Mouse (Mus musculus) ES-E14 (cell line): ENCODE measurements around the gene Actr1a. TPM values are rescaled to one million over a fixed set of nuclear protein-coding genes. Genes with fewer than 3 reads are reported as not detected.

Experiments
- DNase-seq: peaks from one replicate; pipeline ENCODE4 v3.0.0-alpha.2; 2013; ENCODE audit warnings: low read depth, low spot score
- H3K27ac ChIP-seq: 2 replicates; pipeline ENCODE4 v1.5.1; 2012; ENCODE audit warnings: low read depth, mild to moderate bottlenecking, low read length, moderate library complexity, mixed read lengths; ENCODE audit not compliant: poor library complexity, insufficient read depth, severe bottlenecking
- H3K36me3 ChIP-seq: 2 replicates; pipeline ENCODE4 v1.6.1; 2012; ENCODE audit warnings: mild to moderate bottlenecking, low read length, moderate library complexity, mixed read lengths; ENCODE audit not compliant: control insufficient read depth, poor library complexity, insufficient read depth, severe bottlenecking
- H3K4me1 ChIP-seq, 2 experiments: fragments of 150-350 bp in 1 of 2; sonication (generic) in 1 of 2; 2 replicates each; pipeline ENCODE4 v1.6.1; 2012; ENCODE audit warnings: low read length in 2 of 2, mild to moderate bottlenecking in 1 of 2, mixed read lengths in 1 of 2; ENCODE audit not compliant: control insufficient read depth in 2 of 2, insufficient read depth in 2 of 2, poor library complexity in 1 of 2
- H3K4me3 ChIP-seq, 2 experiments: fragments of 150-350 bp in 1 of 2; sonication (generic) in 1 of 2; 2 replicates each; pipeline ENCODE4 v1.5.1; 2012; ENCODE audit warnings: low read length in 2 of 2, low read depth in 1 of 2, mild to moderate bottlenecking in 1 of 2, mixed read lengths in 1 of 2; ENCODE audit not compliant: insufficient read depth in 1 of 2, poor library complexity in 1 of 2, severe bottlenecking in 1 of 2
- H3K9ac ChIP-seq: 2 replicates; pipeline ENCODE4 v1.6.1; 2012; ENCODE audit warnings: low read depth, mild to moderate bottlenecking, low read length, mixed read lengths; ENCODE audit not compliant: poor library complexity, insufficient read depth, severe bottlenecking
- H3K9me3 ChIP-seq: fragments of 150-350 bp; sonication (generic); 2 replicates; pipeline ENCODE4 v1.6.1; 2012; ENCODE audit warnings: low read depth, mild to moderate bottlenecking, low read length; ENCODE audit not compliant: control insufficient read depth, insufficient read depth
- CHD2 ChIP-seq: IDR thresholded peaks from 2 replicates; pipeline ENCODE4 v1.6.1; 2014; ENCODE audit warnings: mild to moderate bottlenecking, low read depth, low read length, inconsistent platforms
- HCFC1 ChIP-seq: IDR thresholded peaks from 2 replicates; pipeline ENCODE4 v1.6.1; 2012; ENCODE audit warnings: low read length, inconsistent platforms, borderline replicate concordance; ENCODE audit not compliant: insufficient read depth
- MAFK ChIP-seq: IDR thresholded peaks from 2 replicates; pipeline ENCODE4 v1.6.1; 2014; ENCODE audit warnings: mild to moderate bottlenecking, low read depth, low read length, inconsistent platforms; ENCODE audit not compliant: insufficient read depth
- ZC3H11A ChIP-seq: IDR thresholded peaks from 2 replicates; pipeline ENCODE4 v1.6.1; 2012; ENCODE audit warnings: low read depth, mild to moderate bottlenecking, inconsistent platforms, low read length, borderline replicate concordance
- ZNF384 ChIP-seq: IDR thresholded peaks from 2 replicates; pipeline ENCODE4 v1.6.1; 2012; ENCODE audit warnings: low read depth, low read length, inconsistent platforms
- in situ Hi-C, 2 experiments: fragments of 600-800 bp; cut with MboI; formaldehyde crosslinking; loops; one replicate each; pipeline ENCODE4 v1.15.1; 2025; ENCODE audit warnings: low sequenced_read_pairs in 2 of 2, inconsistent platforms in 1 of 2; ENCODE audit not compliant: unreplicated experiment in 2 of 2
- total RNA-seq: library from RNA; depleted of rRNA; stranded (reverse); fragments of 300-350 nt; gene quantifications from 2 replicates; pipeline ENCODE4 v1.2.3, GENCODE M21; 2012

The Actr1a gene
- total RNA-seq, 1 experiment, result 85.7 TPM

DNA sequence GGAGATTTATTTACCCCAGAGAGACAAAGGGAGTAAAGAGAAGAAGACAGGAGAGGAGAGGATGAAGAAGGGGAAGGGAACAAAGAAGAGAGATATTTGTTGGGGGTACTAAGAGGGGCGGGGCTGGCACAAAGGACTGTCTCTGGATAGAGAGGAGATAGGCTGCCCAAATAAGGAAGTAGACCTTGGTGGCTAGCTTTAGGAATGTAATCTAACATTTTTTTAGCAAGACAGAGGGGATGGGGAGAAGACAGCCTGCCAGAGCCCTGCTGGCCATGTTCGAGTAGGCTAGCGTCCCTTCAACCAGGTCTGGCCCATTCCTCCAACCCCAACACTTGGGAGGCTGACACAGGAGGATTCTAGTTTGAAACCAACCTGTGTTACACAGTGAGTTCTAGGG, 14.0 kb upstream of the Actr1a start:
- no peak for DNase-seq
- no peak overlapping the region for H3K27ac ChIP-seq
- no peaks in the 10 kb centered on the region for H3K36me3 ChIP-seq
- H3K4me3 ChIP-seq, result no peak overlapping the region
- H3K9ac ChIP-seq, result no peak overlapping the region
- TF ChIP-seq MAFK (no peak), ZNF384 (no peak), CHD2 (no peak), ZC3H11A (no peak), HCFC1 (no peak)
- in situ Hi-C loops, result no loop called here
- no peaks in the 10 kb centered on the region for H3K9me3 ChIP-seq
- no peaks in the 10 kb centered on the region for H3K4me1 ChIP-seq

DNA sequence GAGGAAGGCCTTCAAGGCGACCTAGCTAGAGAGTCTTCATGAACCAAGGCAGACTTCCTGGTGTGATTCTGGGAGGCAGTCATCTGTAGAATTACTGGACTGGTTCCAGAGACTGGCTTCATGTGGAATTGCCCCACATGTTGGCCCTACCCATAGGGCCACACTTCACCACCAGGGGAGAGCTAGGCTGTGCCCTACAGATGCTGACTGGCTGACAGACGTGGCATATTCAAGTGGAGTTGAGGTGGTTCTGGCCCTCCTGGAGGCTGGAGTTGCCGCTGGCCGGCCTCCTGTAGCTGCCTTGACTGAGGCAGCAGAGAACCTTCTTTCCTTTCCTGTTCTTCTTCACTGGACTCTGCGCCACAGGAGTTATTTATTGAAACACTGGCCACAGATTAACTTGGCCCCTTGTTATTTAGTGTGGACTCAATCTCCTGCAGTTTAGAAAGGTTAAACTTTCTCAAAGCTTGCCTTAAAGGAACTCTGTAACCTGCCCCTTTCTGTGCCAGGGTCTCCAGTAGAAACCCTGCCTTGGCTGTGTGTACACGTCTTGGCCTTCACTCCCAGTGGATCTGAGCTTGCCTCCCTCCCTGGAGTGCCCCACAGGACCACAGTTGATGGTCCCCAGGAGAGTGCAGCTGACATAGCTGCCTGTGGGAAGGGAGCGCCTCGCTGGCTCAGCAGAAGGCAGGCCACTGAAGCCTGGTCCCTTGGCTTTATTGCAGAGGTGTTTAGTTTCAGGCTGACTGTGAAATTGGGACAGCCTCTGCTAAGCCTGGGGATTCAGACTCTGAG, 11.2 kb upstream of the Actr1a start:
- 0 out of 2 replicates have a peak, but pooled peaks cover 2% of the 10 kb centered on the region for H3K36me3 ChIP-seq
- H3K27ac ChIP-seq, result no peak overlapping the region
- no peak for TF ChIP-seq MAFK
- no peak for TF ChIP-seq CHD2
- TF ChIP-seq ZC3H11A, result no peak
- no peak for TF ChIP-seq ZNF384
- no peak for TF ChIP-seq HCFC1
- no peaks in the 10 kb centered on the region for H3K4me1 ChIP-seq
- in situ Hi-C loops, result no loop called here
- H3K4me3 ChIP-seq, result no peak overlapping the region
- H3K9ac ChIP-seq, result no peak overlapping the region
- no peaks in the 10 kb centered on the region for H3K9me3 ChIP-seq
- no peak for DNase-seq

DNA sequence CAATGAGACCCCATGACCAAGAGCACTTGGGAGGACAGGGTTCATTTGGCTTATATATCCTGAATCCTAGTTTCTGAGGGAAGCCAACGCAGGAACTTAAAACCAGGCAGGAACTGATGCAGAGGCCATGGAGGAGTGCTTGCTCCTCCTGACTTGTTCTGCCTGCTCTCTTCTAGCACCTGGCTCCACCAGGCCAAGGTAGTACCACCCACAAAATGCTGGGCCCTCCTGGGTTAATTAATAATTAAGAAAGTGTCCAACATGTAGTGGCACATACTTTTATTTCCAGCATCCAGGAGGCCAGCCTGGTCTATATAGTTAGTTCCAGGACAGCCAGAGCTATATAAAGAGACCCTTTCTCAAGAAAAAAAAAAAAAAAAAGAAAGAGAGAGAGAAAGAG, 8.5 kb upstream of the Actr1a start:
- in situ Hi-C loops, result no loop called here
- Histone ChIP-seq H3K27ac (no peak overlapping the region), H3K9ac (no peak overlapping the region), H3K4me3 (no peak overlapping the region), H3K4me1 (no peaks in the 10 kb centered on the region), H3K36me3 (peaks cover 7% of the 10 kb centered on the region; the same call in 1 of the 2 replicates), H3K9me3 (no peaks in the 10 kb centered on the region)
- DNase-seq, result no peak
- TF ChIP-seq MAFK, result no peak
- no peak for TF ChIP-seq ZC3H11A
- TF ChIP-seq CHD2, result no peak
- TF ChIP-seq ZNF384, result no peak
- TF ChIP-seq HCFC1, result no peak

DNA sequence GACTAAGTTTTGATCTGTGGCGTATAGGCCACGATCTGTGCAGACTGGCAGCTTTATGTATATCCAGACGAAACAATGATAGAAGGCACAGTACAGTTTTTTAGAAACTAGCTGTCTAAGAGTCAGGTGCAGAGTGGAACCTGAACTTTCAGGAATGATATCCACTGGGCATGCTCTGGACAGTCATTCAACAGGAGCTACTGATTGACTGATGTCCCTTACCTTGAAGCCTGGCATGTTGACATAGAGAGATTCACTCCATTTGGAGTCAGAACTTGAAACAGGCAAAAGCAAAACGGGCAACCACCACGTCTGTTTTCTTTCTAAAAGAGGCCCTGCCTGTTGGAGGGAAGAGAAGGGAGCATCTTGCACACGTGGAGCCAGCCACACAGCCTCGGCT, 5.0 kb upstream of the Actr1a start:
- DNase-seq, result no peak
- Histone ChIP-seq H3K4me3 (no peak overlapping the region), H3K9me3 (no peaks in the 10 kb centered on the region), H3K4me1 (0 out of 4 replicates have a peak, but pooled peaks cover 0 to 2% of the 10 kb centered on the region in 2 experiments), H3K9ac (no peak overlapping the region), H3K27ac (no peak overlapping the region), H3K36me3 (peaks cover 7% of the 10 kb centered on the region; the same call in 1 of the 2 replicates)
- no peak for TF ChIP-seq HCFC1
- TF ChIP-seq MAFK, result no peak
- TF ChIP-seq ZNF384, result no peak
- TF ChIP-seq CHD2, result no peak
- TF ChIP-seq ZC3H11A, result no peak
- in situ Hi-C loops, result no loop called here
